Mouse (Mus musculus): ENCODE data around the gene Zkscan4. TPM values are rescaled to one million over a fixed set of nuclear protein-coding genes. Genes with fewer than 3 reads are reported as not detected.
"Not testable (repeated sequence)": the region's sequence is repeated elsewhere in the genome, so short reads cannot be mapped to it uniquely, and the experiment has no call there.

Gene Zkscan4
- total RNA-seq, 2 experiments from 2014 or later: 4.4 to 6.8 TPM

- Histone ChIP-seq H3K27ac (no peak overlapping the region), H3K4me3 (no peak overlapping the region)
- intact Hi-C loops (cut with DNase I): loop anchor here (5.0 kb wide), 1 partner anchor 105 kb away; the partner anchor contains the start of gene Zscan12
- TF ChIP-seq CTCF (IDR thresholded peaks at IDR 0.05): no peak
- DNase-seq (ENCODE audit: extremely low spot score in 1 of 2, low spot score in 2 of 2): no peak
Observed at GRCm38 (mm10) chr13:21467336-21467735, 11.4 kb upstream of the Zkscan4 start.

- DNase-seq (ENCODE audit: extremely low spot score in 1 of 2, low spot score in 2 of 2): peak; percentile 76 to 78
- TF ChIP-seq CTCF (IDR thresholded peaks at IDR 0.05): no peak
- intact Hi-C loops (cut with DNase I): loop anchor here (5.0 kb wide), 1 partner anchor 106 kb away; the partner anchor contains the start of gene Zscan12
- Histone ChIP-seq H3K4me3 (peak within 1 kb of the TSS; percentile 62), H3K27ac (peak within 1 kb of the TSS; percentile 66; the same call in 1 of the 2 replicates)
Observed at GRCm38 (mm10) chr13:21468061-21469019, 10.4 kb upstream of the Zkscan4 start, which contains the start of gene Nkapl. Gene Nkapl (minus strand): TSS chr13:21468509.

GRCm38 (mm10) chr13:21469097-21469496 lies 9.6 kb upstream of the Zkscan4 start:
- no peak for TF ChIP-seq CTCF (IDR thresholded peaks at IDR 0.05)
- intact Hi-C loops (cut with DNase I): loop anchor here (5.0 kb wide), 1 partner anchor 107 kb away; the partner anchor contains the start of gene Zscan12
- Histone ChIP-seq H3K4me3 (no peak overlapping the region), H3K27ac (no peak overlapping the region)
- DNase-seq (ENCODE audit: extremely low spot score in 1 of 2, low spot score in 2 of 2): no peak

GRCm38 (mm10) chr13:21472427-21472826 lies 6.3 kb upstream of the Zkscan4 start:
- Histone ChIP-seq H3K4me3 (no peak overlapping the region), H3K27ac (no peak overlapping the region)
- intact Hi-C loops (cut with DNase I): no loop called here
- no peak for TF ChIP-seq CTCF (IDR thresholded peaks at IDR 0.05)
- DNase-seq (ENCODE audit: extremely low spot score in 1 of 2, low spot score in 2 of 2): no peak

- TF ChIP-seq CTCF (IDR thresholded peaks at IDR 0.05): no peak
- intact Hi-C loops (cut with DNase I): no loop called here
- no peak for DNase-seq (ENCODE audit: extremely low spot score in 1 of 2, low spot score in 2 of 2)
- H3K4me3 ChIP-seq: no peak overlapping the region
- H3K27ac ChIP-seq: no peak overlapping the region
Observed at GRCm38 (mm10) chr13:21486881-21487280, 8.2 kb downstream of the Zkscan4 start.

- no peak for DNase-seq (ENCODE audit: extremely low spot score in 1 of 2, low spot score in 2 of 2)
- TF ChIP-seq CTCF (IDR thresholded peaks at IDR 0.05): no peak
- no peak overlapping the region for H3K4me3 ChIP-seq
- no peak overlapping the region for H3K27ac ChIP-seq
- intact Hi-C loops (cut with DNase I): no loop called here
Observed at GRCm38 (mm10) chr13:21492847-21493246, 14.1 kb downstream of the Zkscan4 start.

- intact Hi-C loops (cut with DNase I): no loop called here
- no peak within 1 kb of the TSS for H3K27ac ChIP-seq
- no peak for TF ChIP-seq CTCF (IDR thresholded peaks at IDR 0.05)
Observed at GRCm38 (mm10) chr13:21495080-21495479, 16.4 kb downstream of the Zkscan4 start, which contains the start of gene AK157302. Gene AK157302 (plus strand): TSS chr13:21495223.

GRCm38 (mm10) chr13:21501182-21501581 lies 22.5 kb downstream of the Zkscan4 start, which contains the start of gene Gm11273:
Gene Gm11273 (minus strand): TSS chr13:21501418.
- H3K27ac ChIP-seq; H3K4me3 ChIP-seq; intact Hi-C loops (cut with DNase I); DNase-seq (ENCODE audit: extremely low spot score in 1 of 2, low spot score in 2 of 2): not testable (repeated sequence)

More at GRCm38 (mm10) chr13:21495080-21495479, 16.4 kb downstream of the Zkscan4 start, which contains the start of gene AK157302:
- DNase-seq (ENCODE audit: extremely low spot score in 1 of 2, low spot score in 2 of 2): no peak
- H3K4me3 ChIP-seq: no peak within 1 kb of the TSS

- Histone ChIP-seq H3K4me3 (no peak overlapping the region), H3K27ac (no peak overlapping the region)
- no peak for DNase-seq (ENCODE audit: extremely low spot score in 1 of 2, low spot score in 2 of 2)
- TF ChIP-seq CTCF (IDR thresholded peaks at IDR 0.05): no peak
- intact Hi-C loops (cut with DNase I): no loop called here
Observed at GRCm38 (mm10) chr13:21502296-21502695, 23.6 kb downstream of the Zkscan4 start.

GRCm38 (mm10) chr13:21506221-21506649 lies 27.5 kb downstream of the Zkscan4 start:
- peak; percentile 70 to 77 for DNase-seq (ENCODE audit: extremely low spot score in 1 of 2, low spot score in 2 of 2)
- intact Hi-C loops (cut with DNase I): loop anchor here (1.0 to 2.0 kb wide), 3 partner anchors 27 to 104 kb away; partner anchors contain the start of genes Gm10065, Zkscan3, Zkscan4 and Zscan26

GRCm38 (mm10) chr13:21530136-21530535 lies 51.4 kb downstream of the Zkscan4 start:
- no peak for TF ChIP-seq CTCF (IDR thresholded peaks at IDR 0.05)
- H3K27ac ChIP-seq: no peak overlapping the region
- DNase-seq (ENCODE audit: extremely low spot score in 1 of 2, low spot score in 2 of 2): no peak
- intact Hi-C loops (cut with DNase I): loop anchor here (2.0 to 5.0 kb wide), 2 partner anchors 53 to 127 kb away; partner anchors contain the start of genes Gm10065, Zkscan3 and Zkscan4
- peak overlapping the region; percentile 73 for H3K4me3 ChIP-seq

More at GRCm38 (mm10) chr13:21506221-21506649, 27.5 kb downstream of the Zkscan4 start:
- Histone ChIP-seq H3K4me3 (peak overlapping the region; percentile 57), H3K27ac (peak overlapping the region; percentile 71)
- TF ChIP-seq CTCF (IDR thresholded peaks at IDR 0.05): no peak

All from left cerebral cortex, adult 2 months (tissue).